Mouse (Mus musculus): ENCODE data around the gene Ccnk. TPM values are rescaled to one million over a fixed set of nuclear protein-coding genes. Genes with fewer than 3 reads are reported as not detected.
A peak's percentile ranks its signal among the peaks of the same experiment; 100 is the strongest.

Ccnk gene
- polyA plus RNA-seq, 1 experiment from 2014 or later, result 5.4 TPM

DNA sequence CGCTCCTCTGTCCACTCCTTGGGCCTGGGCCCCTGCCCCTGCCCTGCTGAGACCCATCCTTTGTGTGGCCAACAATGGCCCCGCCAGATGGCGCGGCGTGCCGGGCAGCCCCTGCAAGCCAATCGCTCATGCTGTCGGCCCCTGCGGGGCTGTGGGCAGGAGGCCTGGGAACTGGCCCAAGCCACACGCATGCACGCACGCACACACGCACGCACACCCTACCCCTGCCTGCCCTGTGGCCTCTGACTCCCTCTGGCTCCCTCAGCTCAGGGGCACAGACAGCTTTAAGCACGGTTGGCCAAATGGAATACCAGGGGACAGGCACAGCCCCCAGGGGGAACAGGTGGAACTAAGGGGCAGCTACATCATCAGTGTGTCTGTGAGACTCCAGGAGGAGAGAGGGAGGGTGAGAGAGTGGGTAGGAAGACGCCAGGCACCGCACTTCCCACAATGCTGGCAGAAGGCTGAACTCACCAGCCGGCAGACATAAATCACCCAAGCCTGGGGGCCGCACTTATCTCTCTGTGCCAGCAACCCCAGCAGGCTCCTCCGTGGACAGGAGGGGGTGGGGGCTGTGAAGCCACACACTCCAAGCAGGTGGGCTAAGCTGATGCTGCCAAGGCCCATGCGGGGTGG, 61.7 kb downstream of the Ccnk start:
- Histone ChIP-seq H3K4me2 (peak overlapping the region; percentile 38), H3K4me3 (replicated peaks) (no peak overlapping the region), H3K27me3 (no peaks in the 10 kb centered on the region), H3K36me3 (replicated peaks) (no peaks in the 10 kb centered on the region), H3K9ac (peak overlapping the region; percentile 43), H3K27ac (peak overlapping the region; percentile 82), H3K9me3 (no peaks in the 10 kb centered on the region), H3K4me1 (peaks cover 98% of the 10 kb centered on the region)
- 9% methylated on average over 21 of the region's 21 CpGs for WGBS
- peak; percentile 65 for ATAC-seq (ENCODE audit: low FRiP score)

DNA sequence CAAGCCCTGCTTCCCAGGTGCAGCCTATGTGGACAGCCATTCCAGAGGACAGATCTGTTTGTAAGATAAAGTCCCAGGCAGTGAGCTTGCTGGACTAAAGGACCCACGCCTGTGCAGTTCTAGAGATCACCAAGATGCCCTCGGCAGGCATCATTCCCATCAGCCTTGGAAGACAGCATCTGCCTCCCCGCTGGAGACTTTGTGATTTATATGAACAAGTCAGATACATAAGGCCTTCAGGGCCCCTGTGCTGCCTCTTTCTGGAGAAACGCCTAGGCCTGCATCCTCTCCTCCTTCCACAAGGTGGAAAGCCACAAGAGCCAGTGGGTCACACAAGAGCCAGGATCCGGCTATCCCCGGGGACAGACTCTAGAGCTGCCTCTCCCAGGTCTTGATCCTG, 62.2 kb downstream of the Ccnk start:
- Histone ChIP-seq H3K9me3 (no peaks in the 10 kb centered on the region), H3K9ac (0 out of 2 replicates have a peak overlapping the region, but pooled peaks have one; percentile 43), H3K27me3 (no peaks in the 10 kb centered on the region), H3K36me3 (replicated peaks) (no peaks in the 10 kb centered on the region), H3K4me1 (peaks cover 100% of the 10 kb centered on the region), H3K4me2 (peak overlapping the region; percentile 38), H3K4me3 (replicated peaks) (no peak overlapping the region), H3K27ac (peak overlapping the region; percentile 82)
- 39% methylated on average over 6 of the region's 6 CpGs for WGBS
- ATAC-seq (ENCODE audit: low FRiP score), result no peak

DNA sequence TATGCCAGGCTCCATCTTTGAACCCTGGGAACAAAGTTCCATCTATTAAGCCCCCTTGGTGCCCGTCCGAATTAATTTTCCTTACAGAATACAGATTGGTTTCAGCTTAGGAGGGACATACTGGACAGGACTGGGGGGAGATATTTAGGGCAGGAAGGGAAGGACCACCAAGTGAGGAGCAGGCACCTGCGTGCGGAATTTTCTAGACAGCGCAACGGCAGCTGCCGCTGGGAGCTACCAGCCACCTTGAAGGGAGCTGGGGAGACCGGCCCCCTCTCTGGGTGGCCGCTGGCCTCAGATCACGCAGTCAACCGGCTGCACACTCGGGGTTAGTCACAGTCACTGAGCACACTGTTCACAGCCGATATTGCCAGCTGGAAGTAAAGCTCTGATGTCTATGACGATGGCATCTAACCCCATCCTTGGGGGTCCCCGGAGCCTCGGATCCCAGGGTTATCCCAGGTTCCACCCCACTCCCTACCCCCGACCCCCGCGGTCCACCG, 62.9 kb downstream of the Ccnk start:
- H3K27me3 ChIP-seq, result no peaks in the 10 kb centered on the region
- 46% methylated on average over 20 of the region's 20 CpGs for WGBS
- H3K27ac ChIP-seq, result no peak overlapping the region
- no peak overlapping the region for H3K4me3 ChIP-seq (replicated peaks)
- peaks cover 100% of the 10 kb centered on the region for H3K4me1 ChIP-seq
- no peak overlapping the region for H3K9ac ChIP-seq
- no peak overlapping the region for H3K4me2 ChIP-seq
- no peak for ATAC-seq (ENCODE audit: low FRiP score)
- no peaks in the 10 kb centered on the region for H3K36me3 ChIP-seq (replicated peaks)
- no peaks in the 10 kb centered on the region for H3K9me3 ChIP-seq

DNA sequence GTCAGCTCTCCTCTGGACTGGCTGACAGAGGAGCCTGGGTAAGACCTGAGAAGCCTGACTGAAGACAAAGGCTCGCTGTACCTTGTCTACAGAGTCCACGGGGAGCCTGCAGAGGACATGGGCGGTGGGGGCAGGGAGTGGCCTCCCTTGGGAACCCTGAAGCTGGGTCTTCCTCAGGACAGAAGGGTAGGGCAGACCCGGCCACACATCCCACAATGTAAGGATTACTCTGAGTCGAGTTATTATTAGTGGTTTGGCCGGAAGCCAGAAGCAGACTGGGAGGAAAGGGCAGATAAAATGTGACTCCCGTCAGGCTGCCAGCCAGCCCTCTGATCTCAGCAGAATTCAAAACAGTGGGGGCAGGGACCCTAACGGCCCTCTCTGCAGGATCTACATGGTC, 65.4 kb downstream of the Ccnk start:
- H3K27ac ChIP-seq, result peak overlapping the region; percentile 84
- H3K4me2 ChIP-seq, result peak overlapping the region; percentile 25
- H3K9ac ChIP-seq, result no peak overlapping the region; the same call in 1 of the 2 replicates
- H3K27me3 ChIP-seq, result no peaks in the 10 kb centered on the region
- no peaks in the 10 kb centered on the region for H3K9me3 ChIP-seq
- 3% methylated on average over 8 of the region's 8 CpGs for WGBS
- H3K4me1 ChIP-seq, result peaks cover 87% of the 10 kb centered on the region
- H3K4me3 ChIP-seq (replicated peaks), result no peak overlapping the region
- no peak for ATAC-seq (ENCODE audit: low FRiP score)
- 0 out of 2 replicates have a peak, but pooled peaks cover 5% of the 10 kb centered on the region for H3K36me3 ChIP-seq (replicated peaks)

DNA sequence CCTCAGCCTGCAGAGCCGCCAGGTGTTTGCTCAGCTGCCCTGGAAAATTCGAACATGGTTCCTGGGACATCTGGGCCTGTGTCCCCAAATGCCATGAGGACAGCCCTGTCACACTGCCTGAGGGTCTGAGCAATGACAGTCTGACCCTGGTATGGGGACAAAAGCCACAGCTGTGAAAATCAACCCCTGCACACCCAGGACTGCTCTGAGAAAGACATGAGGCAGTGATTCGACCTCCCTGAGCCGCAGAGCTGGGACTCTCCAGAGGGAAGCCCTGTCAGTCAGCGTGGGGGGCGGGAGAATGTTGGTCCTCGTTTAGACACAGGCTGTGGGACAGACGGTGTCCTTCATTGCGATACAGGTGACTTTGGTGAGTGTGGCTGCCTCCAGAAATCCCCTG, 66.2 kb downstream of the Ccnk start:
- Histone ChIP-seq H3K4me2 (no peak overlapping the region), H3K4me1 (peaks cover 86% of the 10 kb centered on the region), H3K27me3 (no peaks in the 10 kb centered on the region), H3K27ac (0 out of 2 replicates have a peak overlapping the region, but pooled peaks have one; percentile 84), H3K9me3 (no peaks in the 10 kb centered on the region), H3K36me3 (replicated peaks) (0 out of 2 replicates have a peak, but pooled peaks cover 5% of the 10 kb centered on the region), H3K4me3 (replicated peaks) (no peak overlapping the region), H3K9ac (no peak overlapping the region)
- no peak for ATAC-seq (ENCODE audit: low FRiP score)
- 49% methylated on average over 9 of the region's 9 CpGs for WGBS

DNA sequence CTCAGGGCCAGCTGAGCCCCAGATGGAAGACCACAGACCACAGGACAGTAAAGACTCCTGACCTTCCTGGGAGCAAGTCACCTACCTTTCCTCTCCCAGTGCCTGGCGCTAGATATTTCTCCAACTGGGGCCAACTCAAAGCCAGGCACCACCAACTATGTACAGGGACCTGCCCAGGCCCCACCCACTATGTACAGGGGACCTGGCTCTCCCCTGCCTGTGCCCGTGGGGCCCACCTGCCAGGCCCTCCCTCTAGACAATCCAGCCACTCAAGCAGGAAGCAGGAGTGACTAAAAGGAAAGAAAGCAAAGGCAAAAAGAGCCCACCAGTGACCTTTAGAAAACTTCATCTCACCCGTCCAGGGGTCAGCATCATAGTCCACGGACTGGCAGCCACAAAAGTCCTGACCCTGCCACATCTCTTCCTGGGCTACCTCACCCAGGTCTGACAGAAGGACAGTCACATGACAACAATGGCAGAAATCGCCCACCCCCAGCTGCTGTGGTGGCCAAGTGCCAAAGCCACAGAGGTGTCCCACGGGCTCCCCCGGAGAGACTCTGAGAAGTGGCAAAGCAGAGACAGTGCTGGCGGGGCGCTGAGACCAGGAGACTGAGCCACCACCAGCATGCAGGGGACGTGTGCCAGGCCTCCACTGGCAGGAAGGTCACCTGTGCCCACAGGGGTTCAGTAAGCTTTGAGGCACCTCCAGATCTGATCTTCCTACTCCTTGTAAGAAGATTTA, 67.6 kb downstream of the Ccnk start:
- H3K27me3 ChIP-seq, result no peaks in the 10 kb centered on the region
- H3K9me3 ChIP-seq, result no peaks in the 10 kb centered on the region
- H3K36me3 ChIP-seq (replicated peaks), result 0 out of 2 replicates have a peak, but pooled peaks cover 5% of the 10 kb centered on the region
- H3K9ac ChIP-seq, result no peak overlapping the region
- no peak overlapping the region for H3K4me3 ChIP-seq (replicated peaks)
- no peak for ATAC-seq (ENCODE audit: low FRiP score)
- no peak overlapping the region for H3K27ac ChIP-seq
- H3K4me2 ChIP-seq, result no peak overlapping the region
- WGBS, result 77% methylated on average over 10 of the region's 10 CpGs
- H3K4me1 ChIP-seq, result peaks cover 75% of the 10 kb centered on the region

DNA sequence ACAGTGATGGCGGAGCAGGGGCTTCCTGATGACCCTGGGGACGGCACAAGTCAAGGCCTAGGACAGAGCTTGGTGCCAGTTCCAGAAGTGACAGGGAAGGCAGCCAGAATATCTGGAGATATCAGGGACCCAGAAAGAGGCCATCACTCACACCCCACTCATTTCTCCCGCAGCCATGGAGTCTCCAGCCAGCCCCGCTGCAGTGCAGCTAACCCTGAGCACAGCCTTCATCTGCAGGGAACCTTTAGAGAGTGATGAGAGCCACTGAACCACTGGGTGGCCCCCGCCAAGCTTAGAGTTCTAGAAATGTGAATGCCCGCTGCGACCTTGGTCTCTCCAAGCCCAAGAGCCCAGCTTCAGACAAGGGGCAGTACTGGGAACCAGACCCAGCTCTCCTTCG, 69.6 kb downstream of the Ccnk start:
- H3K9me3 ChIP-seq, result no peaks in the 10 kb centered on the region
- H3K36me3 ChIP-seq (replicated peaks), result 0 out of 2 replicates have a peak, but pooled peaks cover 5% of the 10 kb centered on the region
- H3K9ac ChIP-seq, result no peak overlapping the region
- ATAC-seq (ENCODE audit: low FRiP score), result no peak
- 96% methylated on average over 8 of the region's 8 CpGs for WGBS
- H3K27ac ChIP-seq, result no peak overlapping the region
- peaks cover 74% of the 10 kb centered on the region for H3K4me1 ChIP-seq
- H3K4me2 ChIP-seq, result no peak overlapping the region
- no peak overlapping the region for H3K4me3 ChIP-seq (replicated peaks)
- no peaks in the 10 kb centered on the region for H3K27me3 ChIP-seq

DNA sequence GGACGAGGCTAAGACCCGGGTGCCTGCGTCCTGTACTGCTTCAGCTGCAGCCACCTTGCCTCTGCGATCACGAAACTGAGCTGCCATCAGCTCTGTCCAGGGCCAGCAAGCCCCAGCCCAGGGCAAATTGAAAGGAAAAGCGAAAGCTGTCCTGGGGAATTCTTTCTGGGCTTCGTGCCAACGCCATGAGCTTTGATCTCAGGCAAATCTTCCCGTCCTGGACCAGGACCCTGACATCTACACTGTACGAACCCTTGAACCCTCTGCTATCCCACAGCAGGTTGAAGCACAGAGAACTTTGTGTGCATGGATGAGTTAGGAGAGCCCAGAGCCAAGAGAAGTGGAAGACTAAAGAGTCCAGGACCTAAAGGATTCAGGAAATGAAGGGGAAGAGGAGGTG, 70.1 kb downstream of the Ccnk start:
- H3K27me3 ChIP-seq, result no peaks in the 10 kb centered on the region
- H3K4me1 ChIP-seq, result peaks cover 72% of the 10 kb centered on the region
- H3K9me3 ChIP-seq, result no peaks in the 10 kb centered on the region
- H3K4me2 ChIP-seq, result no peak overlapping the region
- H3K9ac ChIP-seq, result no peak overlapping the region
- no peak for ATAC-seq (ENCODE audit: low FRiP score)
- H3K4me3 ChIP-seq (replicated peaks), result no peak overlapping the region
- 72% methylated on average over 10 of the region's 10 CpGs for WGBS
- H3K36me3 ChIP-seq (replicated peaks), result 0 out of 2 replicates have a peak, but pooled peaks cover 5% of the 10 kb centered on the region
- 0 out of 2 replicates have a peak overlapping the region, but pooled peaks have one; percentile 19 for H3K27ac ChIP-seq

DNA sequence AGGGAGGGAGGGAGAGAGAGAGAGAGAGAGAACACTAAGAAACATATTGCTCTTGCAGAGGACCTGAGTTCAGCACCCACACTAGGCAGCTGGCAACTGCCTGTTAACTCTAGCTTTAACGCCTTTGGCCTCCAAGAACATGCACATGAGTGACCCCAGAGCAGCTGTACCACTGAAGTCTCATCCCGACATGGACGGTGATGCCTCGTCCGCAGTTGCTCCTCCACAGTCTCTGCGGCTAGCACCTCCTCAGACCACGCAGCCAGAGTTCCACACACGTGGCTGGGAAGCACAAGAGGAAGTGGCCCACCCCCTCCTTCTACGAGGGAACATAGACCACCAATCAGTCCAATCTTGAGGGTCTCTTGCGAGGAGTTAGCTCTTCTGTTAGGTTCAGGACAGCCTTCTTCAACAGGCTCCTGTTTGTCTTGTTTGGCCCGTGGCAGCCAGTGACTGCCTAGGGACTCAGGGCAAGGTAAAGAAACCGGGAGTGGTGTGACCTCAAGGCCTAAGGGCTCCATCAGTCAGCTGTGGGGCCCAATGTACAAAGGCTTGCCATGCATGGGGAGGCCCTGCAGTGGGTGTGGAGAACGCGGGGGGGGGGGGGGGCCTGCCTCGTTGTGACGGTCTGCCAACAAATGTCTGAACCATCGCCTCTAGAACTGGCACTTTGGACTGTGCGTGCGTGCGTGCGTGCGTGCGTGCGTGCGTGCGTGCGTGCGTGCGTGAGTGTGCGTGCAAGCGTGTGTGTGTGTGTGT, 71.8 kb downstream of the Ccnk start:
- H3K4me3 ChIP-seq (replicated peaks), result no peak overlapping the region
- ATAC-seq (ENCODE audit: low FRiP score), result no peak
- H3K4me1 ChIP-seq, result peaks cover 68% of the 10 kb centered on the region
- H3K9ac ChIP-seq, result no peak overlapping the region
- H3K9me3 ChIP-seq, result no peaks in the 10 kb centered on the region
- H3K27me3 ChIP-seq, result no peaks in the 10 kb centered on the region
- no peak overlapping the region for H3K4me2 ChIP-seq
- 91% methylated on average over 31 of the region's 31 CpGs for whole genome bisulfite sequencing
- 0 out of 2 replicates have a peak, but pooled peaks cover 5% of the 10 kb centered on the region for H3K36me3 ChIP-seq (replicated peaks)
- H3K27ac ChIP-seq, result no peak overlapping the region

DNA sequence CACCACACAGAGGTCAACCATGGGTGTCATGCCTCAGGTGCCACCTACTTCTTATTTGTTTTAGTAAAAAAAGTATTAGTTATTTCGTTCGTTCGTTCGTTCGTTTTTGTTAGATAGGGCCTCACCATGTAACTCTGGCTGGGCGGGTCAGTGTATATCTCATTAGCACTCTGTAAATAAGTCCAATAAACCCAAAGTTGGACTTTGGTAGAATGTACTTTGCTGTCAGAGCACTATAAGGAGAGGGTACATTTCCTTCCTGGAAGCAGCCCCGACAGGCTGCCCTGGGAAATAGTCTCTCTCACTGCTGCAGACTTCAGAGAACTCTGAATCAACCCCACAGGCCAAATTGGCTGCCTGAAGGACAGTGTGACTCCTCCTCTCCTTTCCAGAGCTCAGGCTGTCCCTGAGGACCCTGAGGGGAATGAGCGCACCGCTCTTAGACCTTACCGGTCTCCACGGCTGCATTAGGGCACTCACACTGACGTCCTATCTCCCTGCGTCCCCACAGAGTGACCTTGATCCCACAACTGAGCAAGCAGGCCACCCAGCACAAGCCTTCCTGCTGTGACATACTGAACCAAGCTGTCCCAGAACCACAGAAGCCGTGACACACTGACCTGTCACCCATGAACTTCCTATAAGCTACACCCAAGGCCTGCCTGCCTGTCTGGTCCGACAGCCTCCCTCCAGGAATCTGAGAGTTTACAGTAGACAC, 72.6 kb downstream of the Ccnk start:
- Histone ChIP-seq H3K9ac (no peak overlapping the region), H3K4me3 (replicated peaks) (no peak overlapping the region), H3K4me2 (no peak overlapping the region), H3K27ac (no peak overlapping the region; the same call in 1 of the 2 replicates), H3K9me3 (no peaks in the 10 kb centered on the region), H3K27me3 (no peaks in the 10 kb centered on the region), H3K36me3 (replicated peaks) (0 out of 2 replicates have a peak, but pooled peaks cover 5% of the 10 kb centered on the region), H3K4me1 (peaks cover 67% of the 10 kb centered on the region)
- ATAC-seq (ENCODE audit: low FRiP score), result no peak
- WGBS, result 90% methylated on average over 15 of the region's 15 CpGs
